Mouse (Mus musculus) adrenal gland (tissue): Measurements from ENCODE around the gene Gm10139.
"Not testable (repeated sequence)": the region's sequence is repeated elsewhere in the genome, so short reads cannot be mapped to it uniquely, and the experiment has no call there.

Experiments
- intact Hi-C: fragments of 180-260 bp; cut with DNase I; formaldehyde crosslinking; loops from one replicate; pipeline ENCODE4 v1.15.1; 2025
- long read RNA-seq, 2 experiments: library from polyadenylated mRNA; unstranded; transcript quantifications; one replicate each; pipeline ENCODE4 v2.0.0; 2020; ENCODE audit warnings: borderline replicate concordance in 1 of 2; ENCODE audit not compliant: insufficient replicate concordance in 1 of 2

The Gm10139 gene
- long read RNA-seq, experiment 1, result 0 reads
- long read RNA-seq, experiment 2, result 0 reads

- intact Hi-C loops, result not testable (repeated sequence)
These were observed at the start of gene Gm10139 for GRCm38 (mm10) chr13:65512378-65512777. Gm10139 (plus strand) TSS chr13:65512678.

GRCm38 (mm10) chr13:65557636-65558035 lies 45.2 kb downstream of the Gm10139 start:
- intact Hi-C loops, result not testable (repeated sequence)
